Mouse (Mus musculus) megakaryocyte progenitor cell, adult 5-6 weeks (primary cell): ENCODE data around the gene Bbx. TPM values are rescaled to one million over a fixed set of nuclear protein-coding genes. Genes with fewer than 3 reads are reported as not detected.

Experiments used
- ATAC-seq: replicated peaks from 2 replicates; pipeline ENCODE4 v1.8.0; 2016; ENCODE audit warnings: mild to moderate bottlenecking, moderate TSS enrichment, inconsistent platforms; ENCODE audit not compliant: poor library complexity
- total RNA-seq, 2 experiments: library from RNA; stranded (forward) in 1 of 2; stranded (reverse) in 1 of 2; fragments of 157-497, 149-512 nt in 1 of 2; fragments of 200-1000 nt in 1 of 2; gene quantifications; 2 replicates each; pipeline versions ENCODE4 v1.2.3 to v1.2.4; 2015 to 2017

Bbx gene
- total RNA-seq, 2 experiments from 2014 or later: 20.9 to 27.6 TPM

- no peak for ATAC-seq
These were observed 259.4 kb downstream of the Bbx start for GRCm38 (mm10) chr16:50172760-50173159.

GRCm38 (mm10) chr16:50170812-50171211 lies 261.4 kb downstream of the Bbx start:
- ATAC-seq: no peak

- ATAC-seq: no peak
These were observed 264.2 kb downstream of the Bbx start for GRCm38 (mm10) chr16:50167983-50168299.

- ATAC-seq: no peak
These were observed 264.8 kb downstream of the Bbx start for GRCm38 (mm10) chr16:50167231-50167982.

- ATAC-seq: no peak
These were observed 271.5 kb downstream of the Bbx start for GRCm38 (mm10) chr16:50160418-50161271.

- no peak for ATAC-seq
These were observed 273.6 kb downstream of the Bbx start for GRCm38 (mm10) chr16:50158546-50158945.

GRCm38 (mm10) chr16:50149606-50150005 lies 282.6 kb downstream of the Bbx start:
- no peak for ATAC-seq

GRCm38 (mm10) chr16:50147900-50148299 lies 284.3 kb downstream of the Bbx start:
- ATAC-seq: no peak

Other genes starting within 250 kb of the Bbx start
- not detected in 2 replicates for gene Ccdc54, start 158.8 kb upstream of the Bbx start, total RNA-seq (2015)
- not detected in 2 replicates for gene Ccdc54, start 158.8 kb upstream of the Bbx start, total RNA-seq (2017)